Mouse (Mus musculus): ENCODE data around the gene Cstad. TPM values are rescaled to one million over a fixed set of nuclear protein-coding genes. Genes with fewer than 3 reads are reported as not detected.

The Cstad gene
- polyA plus RNA-seq, 1 experiment from 2014 or later = 0.47 TPM

DNA sequence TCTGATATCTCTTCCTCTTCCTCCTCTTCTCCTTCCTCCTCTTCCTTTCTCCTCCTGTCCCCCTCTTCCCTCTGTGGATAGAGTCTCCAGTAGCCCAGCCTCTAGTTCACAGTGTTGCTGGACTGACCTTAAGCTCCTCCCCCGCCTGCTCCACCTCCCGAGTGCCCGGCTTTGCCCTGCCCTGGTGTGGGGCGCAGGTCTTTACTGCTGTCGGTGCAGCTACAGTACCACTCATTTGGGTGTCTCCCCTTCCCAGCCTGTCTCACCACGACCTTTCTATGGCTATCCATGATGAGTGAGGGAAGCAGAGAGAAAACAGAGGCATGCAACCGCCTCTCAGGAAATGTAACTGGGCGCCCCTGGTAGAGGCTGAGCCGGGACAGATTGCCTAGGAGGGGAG is 5.5 kb downstream of the Cstad start:
- 16% methylated on average over 9 of the region's 9 CpGs for WGBS
- H3K27me3 ChIP-seq = 0 out of 2 replicates have a peak, but pooled peaks cover 2% of the 10 kb centered on the region
- peaks cover 48% of the 10 kb centered on the region for H3K4me1 ChIP-seq
- no peak overlapping the region for H3K27ac ChIP-seq
- no peak overlapping the region; the same call in 1 of the 2 replicates for H3K9ac ChIP-seq
- no peak overlapping the region for H3K4me3 ChIP-seq (replicated peaks)
- no peaks in the 10 kb centered on the region for H3K9me3 ChIP-seq
- H3K4me2 ChIP-seq = peak overlapping the region; percentile 10; the same call in 1 of the 2 replicates
- H3K36me3 ChIP-seq (replicated peaks) = no peaks in the 10 kb centered on the region
- ATAC-seq (ENCODE audit: low FRiP score) = no peak

DNA sequence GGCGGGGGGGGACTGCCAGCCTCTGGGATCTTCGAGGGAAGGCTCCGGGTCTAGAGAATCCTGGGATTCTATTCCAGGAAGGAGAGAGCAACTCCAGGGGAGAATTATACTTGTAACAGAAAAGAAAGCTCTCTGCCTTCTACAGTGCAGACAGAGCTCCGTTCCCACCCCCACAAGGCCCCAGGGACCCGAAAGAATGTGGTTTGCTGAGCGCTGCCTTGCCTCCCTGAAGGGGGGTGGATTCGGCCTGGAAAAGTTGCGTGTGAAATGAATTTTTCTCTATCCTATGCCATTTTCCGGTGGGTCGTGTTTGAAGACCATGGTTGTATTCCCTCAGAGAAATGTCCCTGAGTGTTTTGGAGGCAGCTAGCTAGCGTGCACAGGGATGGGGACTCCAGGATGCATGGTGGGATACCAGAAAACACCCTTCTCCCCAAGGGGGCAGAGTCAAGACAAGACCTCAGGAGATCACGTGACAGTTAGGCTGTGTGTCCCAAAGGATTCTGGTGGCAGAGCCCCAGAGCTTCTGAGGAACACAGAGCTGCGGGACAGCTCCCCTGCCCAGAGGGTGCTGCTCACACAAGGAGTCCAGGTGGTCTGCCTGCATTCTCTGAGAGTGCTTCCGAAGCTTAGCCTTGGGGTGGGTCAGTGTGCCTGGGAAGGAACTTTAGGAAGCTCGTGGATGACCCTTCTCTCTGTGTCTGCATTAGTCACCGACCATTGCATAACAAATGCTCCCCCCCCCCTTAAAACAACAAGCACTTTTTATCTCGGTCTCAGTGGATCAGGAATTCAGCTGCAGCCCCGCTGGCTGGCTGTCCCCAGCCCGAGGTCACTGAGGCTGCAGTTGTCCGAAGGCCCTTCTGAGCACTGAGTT is 6.4 kb downstream of the Cstad start:
- H3K4me1 ChIP-seq = peaks cover 50% of the 10 kb centered on the region
- no peak overlapping the region for H3K4me3 ChIP-seq (replicated peaks)
- WGBS = 21% methylated on average over 19 of the region's 20 CpGs
- H3K9me3 ChIP-seq = no peaks in the 10 kb centered on the region
- H3K27me3 ChIP-seq = 0 out of 2 replicates have a peak, but pooled peaks cover 2% of the 10 kb centered on the region
- no peaks in the 10 kb centered on the region for H3K36me3 ChIP-seq (replicated peaks)
- H3K9ac ChIP-seq = no peak overlapping the region
- H3K27ac ChIP-seq = peak overlapping the region; percentile 70
- ATAC-seq (ENCODE audit: low FRiP score) = no peak
- H3K4me2 ChIP-seq = peak overlapping the region; percentile 10

DNA sequence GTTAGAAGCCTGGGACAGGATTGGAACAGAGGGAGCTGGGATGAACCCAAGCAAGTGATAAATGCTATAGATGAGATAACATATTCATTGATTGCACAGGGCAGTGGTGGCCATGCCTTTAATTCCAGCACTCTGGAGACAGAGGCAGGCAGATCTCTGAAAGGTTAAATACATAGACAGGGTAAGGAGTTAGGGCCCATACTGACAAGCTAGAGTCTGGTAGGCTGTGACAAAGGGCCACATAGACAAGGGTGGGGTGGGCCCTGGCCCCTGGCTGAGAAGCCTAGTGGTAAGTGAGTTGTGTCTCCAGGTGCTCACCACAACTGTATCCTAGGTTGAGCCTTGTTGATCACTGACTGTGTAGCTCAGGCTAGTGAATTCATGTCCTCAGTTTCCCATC is 7.6 kb downstream of the Cstad start:
- H3K9me3 ChIP-seq = no peaks in the 10 kb centered on the region
- H3K4me3 ChIP-seq (replicated peaks) = no peak overlapping the region
- no peaks in the 10 kb centered on the region for H3K36me3 ChIP-seq (replicated peaks)
- H3K9ac ChIP-seq = no peak overlapping the region
- H3K4me1 ChIP-seq = peaks cover 63% of the 10 kb centered on the region
- H3K4me2 ChIP-seq = no peak overlapping the region
- H3K27ac ChIP-seq = no peak overlapping the region
- 0 out of 2 replicates have a peak, but pooled peaks cover 3% of the 10 kb centered on the region for H3K27me3 ChIP-seq
- ATAC-seq (ENCODE audit: low FRiP score) = no peak

DNA sequence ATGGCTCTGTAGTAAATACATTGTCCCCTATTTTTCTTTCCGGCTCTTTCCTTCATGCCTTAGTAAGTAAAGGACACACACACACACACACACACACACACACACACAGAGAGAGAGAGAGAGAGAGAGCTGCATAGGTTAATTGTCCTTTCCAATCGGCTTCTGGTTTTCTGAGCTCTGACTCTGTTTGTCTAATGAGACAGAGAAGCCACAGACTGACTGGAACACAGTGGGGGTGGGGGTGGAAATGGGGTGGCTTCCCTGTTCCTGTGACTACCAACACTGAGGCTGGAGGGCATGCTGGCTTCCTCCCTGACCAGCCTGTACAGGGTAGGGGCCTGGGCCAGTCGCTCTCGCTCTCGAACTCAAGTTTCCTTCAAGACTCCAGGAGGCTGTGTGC is 8.9 kb downstream of the Cstad start:
- Histone ChIP-seq H3K4me2 (no peak overlapping the region), H3K4me3 (replicated peaks) (no peak overlapping the region), H3K36me3 (replicated peaks) (no peaks in the 10 kb centered on the region), H3K4me1 (peaks cover 76% of the 10 kb centered on the region), H3K9me3 (no peaks in the 10 kb centered on the region), H3K27ac (peak overlapping the region; percentile 33; the same call in 1 of the 2 replicates), H3K27me3 (peaks cover 12% of the 10 kb centered on the region; the same call in 1 of the 2 replicates), H3K9ac (no peak overlapping the region)
- no peak for ATAC-seq (ENCODE audit: low FRiP score)
- 60% methylated on average over 5 of the region's 5 CpGs for WGBS

DNA sequence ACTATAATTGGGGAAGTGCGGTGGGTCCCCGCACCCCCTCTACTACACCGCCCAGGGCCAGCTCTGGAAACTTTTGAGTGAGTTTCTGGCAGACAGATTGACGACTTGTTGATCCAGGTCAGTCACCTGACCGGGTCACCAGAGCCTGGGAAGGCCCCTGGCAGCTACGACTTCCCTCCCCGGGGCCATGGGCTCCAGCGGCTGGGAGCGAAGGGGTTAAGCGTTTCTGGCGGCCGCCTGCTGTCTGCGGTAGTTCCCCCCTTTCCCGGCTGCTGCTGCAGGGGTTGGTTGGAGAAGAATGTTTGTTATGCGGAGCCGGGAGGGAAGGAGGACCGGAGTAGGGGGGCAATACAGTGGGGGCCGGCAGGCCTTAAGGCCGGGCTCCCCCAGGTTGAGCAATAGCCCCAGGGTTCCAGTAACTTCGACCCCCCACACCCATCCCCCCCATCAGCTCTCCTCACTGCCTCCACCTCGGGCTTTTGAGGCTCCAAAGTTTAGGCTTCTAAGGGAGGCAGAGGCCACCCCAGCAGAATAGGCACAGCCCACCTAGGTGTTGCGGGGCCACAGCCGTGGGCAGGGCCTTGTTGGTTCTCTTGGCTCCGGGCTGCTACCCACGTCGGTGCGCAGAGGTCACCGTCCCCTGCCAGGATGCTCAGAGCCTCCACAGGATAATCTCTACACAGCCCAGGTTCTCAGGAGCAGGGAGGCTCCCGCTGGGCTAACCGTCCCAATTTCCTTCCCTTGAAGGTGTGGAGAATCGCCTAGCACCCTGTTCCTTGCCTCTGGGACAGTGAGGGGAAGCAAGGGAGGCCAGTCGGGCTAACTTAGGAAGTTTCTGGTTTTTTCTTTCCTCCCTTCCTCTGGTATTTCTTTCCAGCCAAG is 10.3 kb downstream of the Cstad start:
- Histone ChIP-seq H3K9ac (peak overlapping the region; percentile 38), H3K4me3 (replicated peaks) (peak overlapping the region; percentile 21), H3K4me1 (peaks cover 78% of the 10 kb centered on the region), H3K4me2 (peak overlapping the region; percentile 49), H3K36me3 (replicated peaks) (no peaks in the 10 kb centered on the region), H3K27me3 (peaks cover 10% of the 10 kb centered on the region; the same call in 1 of the 2 replicates), H3K9me3 (no peaks in the 10 kb centered on the region), H3K27ac (peak overlapping the region; percentile 76)
- 2% methylated on average over 32 of the region's 32 CpGs for WGBS
- peak; percentile 31; the same call in 1 of the 2 replicates for ATAC-seq (ENCODE audit: low FRiP score)

DNA sequence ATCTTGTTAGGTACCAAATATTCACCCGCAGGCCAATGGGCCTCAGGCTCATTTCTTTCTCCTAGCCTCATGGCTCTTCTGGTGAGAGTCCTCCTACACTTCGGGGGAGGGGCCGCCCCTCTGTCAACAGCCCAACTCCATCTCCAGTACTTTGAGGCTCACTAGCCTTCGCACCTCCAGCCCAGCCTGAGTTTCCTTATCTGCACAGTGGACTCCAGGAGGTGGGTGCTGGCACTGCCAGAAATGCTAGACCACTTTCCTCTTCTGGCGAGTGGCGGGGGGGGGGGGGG is 10.9 kb downstream of the Cstad start:
- no peak overlapping the region for H3K4me3 ChIP-seq (replicated peaks)
- H3K4me2 ChIP-seq = peak overlapping the region; percentile 49
- peak overlapping the region; percentile 76 for H3K27ac ChIP-seq
- H3K36me3 ChIP-seq (replicated peaks) = no peaks in the 10 kb centered on the region
- no peaks in the 10 kb centered on the region for H3K9me3 ChIP-seq
- peaks cover 10% of the 10 kb centered on the region; the same call in 1 of the 2 replicates for H3K27me3 ChIP-seq
- ATAC-seq (ENCODE audit: low FRiP score) = no peak
- peaks cover 73% of the 10 kb centered on the region for H3K4me1 ChIP-seq
- H3K9ac ChIP-seq = peak overlapping the region; percentile 25; the same call in 1 of the 2 replicates
- 15% methylated on average over 6 of the region's 6 CpGs for WGBS

DNA sequence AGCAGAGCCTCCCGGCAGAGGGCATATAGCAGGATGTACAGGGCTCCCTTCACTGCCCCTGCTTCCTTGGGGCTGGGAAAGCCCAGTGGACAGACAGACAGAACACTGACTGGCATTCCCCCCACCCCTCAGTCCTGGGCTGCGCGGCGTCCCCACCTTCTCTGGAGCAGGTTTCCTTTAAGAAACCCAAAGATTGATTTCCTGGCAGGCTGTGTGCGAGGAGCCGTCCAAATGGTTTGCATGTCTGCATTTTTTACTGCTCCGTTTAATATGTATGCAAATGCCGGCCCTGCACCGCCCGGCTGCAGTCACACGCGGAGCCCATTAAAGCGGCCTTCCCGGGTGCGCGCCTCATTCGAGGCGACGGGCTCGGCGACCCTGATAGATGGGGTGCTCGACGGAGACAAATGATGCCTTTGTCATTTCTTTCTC is 11.8 kb downstream of the Cstad start:
- Histone ChIP-seq H3K9ac (peak overlapping the region; percentile 33; the same call in 1 of the 2 replicates), H3K36me3 (replicated peaks) (no peaks in the 10 kb centered on the region), H3K27ac (peak overlapping the region; percentile 88), H3K4me3 (replicated peaks) (no peak overlapping the region), H3K4me1 (peaks cover 64% of the 10 kb centered on the region), H3K4me2 (peak overlapping the region; percentile 35), H3K27me3 (peaks cover 10% of the 10 kb centered on the region; the same call in 1 of the 2 replicates), H3K9me3 (no peaks in the 10 kb centered on the region)
- peak; percentile 34; the same call in 1 of the 2 replicates for ATAC-seq (ENCODE audit: low FRiP score)
- WGBS = 10% methylated on average over 23 of the region's 23 CpGs

DNA sequence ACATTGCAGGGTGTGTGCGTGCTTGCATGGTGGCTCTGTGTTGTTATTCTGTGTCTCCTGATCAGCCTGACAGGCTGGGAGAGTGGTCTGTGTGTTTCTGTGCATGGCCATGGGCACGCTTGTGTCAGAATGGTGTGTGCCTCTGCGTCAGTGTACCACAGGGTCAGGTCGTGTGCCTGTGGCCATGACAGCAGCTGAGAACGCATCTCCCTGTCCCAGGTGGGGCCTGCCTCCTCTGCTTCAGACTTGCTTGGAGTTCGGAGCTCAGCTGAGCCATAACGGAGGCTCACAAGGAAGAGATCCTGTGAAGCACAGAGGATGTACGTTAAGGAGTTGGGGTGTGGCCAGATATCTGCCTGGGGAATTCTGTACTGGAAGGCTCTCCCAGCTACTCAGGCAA is 13.1 kb downstream of the Cstad start:
- Histone ChIP-seq H3K4me2 (no peak overlapping the region), H3K27me3 (peaks cover 10% of the 10 kb centered on the region; the same call in 1 of the 2 replicates), H3K9ac (0 out of 2 replicates have a peak overlapping the region, but pooled peaks have one; percentile 13), H3K4me1 (peaks cover 61% of the 10 kb centered on the region), H3K36me3 (replicated peaks) (no peaks in the 10 kb centered on the region), H3K9me3 (no peaks in the 10 kb centered on the region), H3K4me3 (replicated peaks) (no peak overlapping the region), H3K27ac (peak overlapping the region; percentile 59; the same call in 1 of the 2 replicates)
- no peak for ATAC-seq (ENCODE audit: low FRiP score)
- 82% methylated on average over 8 of the region's 8 CpGs for WGBS

DNA sequence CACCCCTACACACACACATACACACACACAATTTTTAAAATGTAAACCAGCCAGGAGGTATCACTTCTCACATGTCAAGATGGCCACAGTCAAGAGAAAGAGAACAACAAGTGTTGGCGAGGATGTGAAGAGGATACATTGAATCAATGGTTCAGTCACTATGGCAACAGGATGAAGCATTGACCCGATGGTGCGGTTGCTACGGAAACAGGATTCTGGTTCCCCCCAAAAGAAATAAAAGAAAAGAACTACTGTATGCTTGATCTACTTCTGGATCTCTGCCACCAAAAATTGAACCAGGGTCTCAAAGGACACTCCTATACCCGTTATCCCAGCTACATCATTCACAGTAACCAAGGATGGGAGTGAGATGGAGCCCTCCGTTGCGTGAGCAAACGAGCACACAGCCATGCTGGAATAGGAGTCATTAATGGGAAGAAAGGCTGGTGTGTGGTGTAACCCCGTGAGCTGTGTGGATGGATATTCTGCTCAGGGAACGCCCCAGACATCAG is 13.9 kb downstream of the Cstad start:
- WGBS = 58% methylated on average over 10 of the region's 10 CpGs

DNA sequence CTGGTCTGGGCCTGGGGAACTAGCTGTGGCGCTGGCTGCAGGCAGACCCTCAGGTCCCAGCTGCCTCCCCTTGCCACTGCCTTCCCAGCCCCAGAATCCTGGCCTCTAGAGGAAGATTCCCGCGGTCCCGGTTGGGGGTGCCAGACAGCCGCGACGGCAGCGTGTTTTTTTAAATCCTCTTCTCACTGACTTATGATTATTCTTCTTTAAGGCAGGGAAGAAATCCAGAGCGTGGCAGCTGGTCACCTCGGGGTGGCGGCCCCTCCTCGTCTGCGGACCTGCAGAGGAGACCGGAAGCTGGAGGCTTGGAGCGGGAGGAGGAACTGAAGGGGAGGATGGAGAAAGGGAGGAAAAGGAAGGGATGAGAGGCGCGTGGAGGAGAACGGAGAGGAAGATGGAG is 18.7 kb downstream of the Cstad start:
- peaks cover 30% of the 10 kb centered on the region for H3K4me1 ChIP-seq
- ATAC-seq (ENCODE audit: low FRiP score) = peak; percentile 64

More for the DNA sequence above, 13.9 kb downstream of the Cstad start:
- no peak overlapping the region for H3K27ac ChIP-seq
- H3K4me1 ChIP-seq = peaks cover 59% of the 10 kb centered on the region
- no peak overlapping the region for H3K9ac ChIP-seq
- H3K4me3 ChIP-seq (replicated peaks) = no peak overlapping the region
- no peak for ATAC-seq (ENCODE audit: low FRiP score)
- H3K36me3 ChIP-seq (replicated peaks) = no peaks in the 10 kb centered on the region
- H3K27me3 ChIP-seq = peaks cover 10% of the 10 kb centered on the region; the same call in 1 of the 2 replicates
- no peaks in the 10 kb centered on the region for H3K9me3 ChIP-seq
- no peak overlapping the region for H3K4me2 ChIP-seq

DNA sequence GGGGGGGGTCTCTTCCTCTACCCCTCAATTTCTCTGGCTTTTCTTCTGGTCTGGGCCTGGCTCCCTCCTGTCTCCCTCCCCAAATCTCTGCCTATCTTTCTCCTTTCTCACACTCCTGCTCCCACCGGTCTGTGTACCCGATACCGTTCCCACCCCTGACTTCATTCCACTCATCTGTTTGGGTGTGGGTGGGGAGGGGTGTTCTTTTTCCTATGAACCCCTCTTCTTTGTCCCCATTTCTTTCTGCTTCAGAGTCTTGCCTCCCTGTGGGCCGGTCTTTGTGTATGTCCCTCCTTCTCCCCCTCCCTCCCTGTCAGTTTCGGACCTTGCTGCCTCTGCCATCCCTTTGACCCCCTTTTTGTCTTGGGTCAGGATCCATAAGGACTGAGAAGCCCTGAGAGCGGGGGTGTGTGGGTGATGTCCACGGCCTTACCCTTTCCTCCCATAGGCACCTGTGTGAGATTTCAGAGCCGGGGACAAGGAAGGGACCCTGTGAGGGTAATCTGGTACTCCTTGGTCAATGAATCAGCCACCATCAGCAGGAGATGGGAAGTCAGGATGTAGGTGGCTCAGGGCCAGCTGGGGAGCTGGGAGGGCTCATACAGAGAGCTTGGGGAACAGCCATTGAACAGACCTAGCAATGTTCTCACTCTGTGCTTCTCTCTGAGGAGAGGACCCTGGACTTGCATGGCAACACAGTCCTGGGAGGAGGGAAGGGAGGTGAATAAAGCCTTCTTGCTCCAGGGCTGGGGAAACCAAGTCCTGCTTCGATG is 19.5 kb downstream of the Cstad start:
- ATAC-seq (ENCODE audit: low FRiP score) = peak; percentile 24; the same call in 1 of the 2 replicates
- 29% methylated on average over 9 of the region's 9 CpGs for WGBS
- Histone ChIP-seq H3K27me3 (no peaks in the 10 kb centered on the region), H3K9ac (peak overlapping the region; percentile 54), H3K4me2 (peak overlapping the region; percentile 46), H3K4me3 (replicated peaks) (0 out of 2 replicates have a peak overlapping the region, but pooled peaks have one; percentile 19), H3K9me3 (no peaks in the 10 kb centered on the region), H3K27ac (peak overlapping the region; percentile 78), H3K4me1 (peaks cover 30% of the 10 kb centered on the region), H3K36me3 (replicated peaks) (no peaks in the 10 kb centered on the region)

More for the DNA sequence above, 18.7 kb downstream of the Cstad start:
- Histone ChIP-seq H3K9me3 (no peaks in the 10 kb centered on the region), H3K4me3 (replicated peaks) (peak overlapping the region; percentile 19; the same call in 1 of the 2 replicates), H3K27ac (peak overlapping the region; percentile 78), H3K9ac (peak overlapping the region; percentile 54), H3K4me2 (peak overlapping the region; percentile 46), H3K36me3 (replicated peaks) (no peaks in the 10 kb centered on the region), H3K27me3 (no peaks in the 10 kb centered on the region)
- under 1% methylated on average over 18 of the region's 18 CpGs for WGBS
